Mouse (Mus musculus): Measurements from ENCODE around the gene Hmg20b. TPM values are rescaled to one million over a fixed set of nuclear protein-coding genes. Genes with fewer than 3 reads are reported as not detected.

Gene Hmg20b
- total and polyA plus RNA-seq, 2 experiments from 2014 or later, result 80.7 to 92.3 TPM

- Histone ChIP-seq H3K9ac (replicated peaks; ENCODE audit: low read depth, low read length) (peak overlapping the region; percentile 17; the same call in 1 of the 2 replicates), H3K9me3 (replicated peaks; ENCODE audit: control insufficient read depth, low read length) (no peaks in the 10 kb centered on the region), H3K4me2 (ENCODE audit: low read depth, low read length) (peak overlapping the region; percentile 45), H3K27ac (ENCODE audit: low read depth) (peak overlapping the region; percentile 74), H3K4me3 (ENCODE audit: low read depth, low read length) (0 out of 2 replicates have a peak overlapping the region, but pooled peaks have one; percentile 4), H3K4me1 (ENCODE audit: control insufficient read depth, insufficient read depth) (peaks cover 50% of the 10 kb centered on the region), H3K36me3 (replicated peaks; ENCODE audit: control insufficient read depth, insufficient read depth, low read length) (peaks cover 22% of the 10 kb centered on the region), H3K27me3 (ENCODE audit: control insufficient read depth, insufficient read depth, low read length) (no peaks in the 10 kb centered on the region)
- whole genome bisulfite sequencing, result 10% methylated on average over 14 of the region's 14 CpGs
- TF ChIP-seq EP300 (IDR thresholded peaks at IDR 0.05; ENCODE audit: low read depth), result no peak; the same call in 1 of the 2 replicates
- DNase-seq (ENCODE audit: low spot score) (peak; percentile 60), ATAC-seq (ENCODE audit: insufficient read depth, low read depth) (peak; percentile 68)
These were observed 47.5 kb downstream of the Hmg20b start for GRCm38 (mm10) chr10:81302781-81303218.

- Histone ChIP-seq H3K4me3 (ENCODE audit: low read depth, low read length) (0 out of 2 replicates have a peak overlapping the region, but pooled peaks have one; percentile 4), H3K4me1 (ENCODE audit: control insufficient read depth, insufficient read depth) (peaks cover 55% of the 10 kb centered on the region), H3K36me3 (replicated peaks; ENCODE audit: control insufficient read depth, insufficient read depth, low read length) (peaks cover 17% of the 10 kb centered on the region), H3K27me3 (ENCODE audit: control insufficient read depth, insufficient read depth, low read length) (no peaks in the 10 kb centered on the region), H3K4me2 (ENCODE audit: low read depth, low read length) (peak overlapping the region; percentile 45), H3K9me3 (replicated peaks; ENCODE audit: control insufficient read depth, low read length) (no peaks in the 10 kb centered on the region), H3K9ac (replicated peaks; ENCODE audit: low read depth, low read length) (peak overlapping the region; percentile 17; the same call in 1 of the 2 replicates), H3K27ac (ENCODE audit: low read depth) (peak overlapping the region; percentile 74)
- ATAC-seq (ENCODE audit: insufficient read depth, low read depth) (no peak), DNase-seq (ENCODE audit: low spot score) (no peak)
- TF ChIP-seq CTCF (IDR thresholded peaks at IDR 0.05; ENCODE audit: low read depth) (no peak), EP300 (IDR thresholded peaks at IDR 0.05; ENCODE audit: low read depth) (no peak)
- WGBS, result 57% methylated on average over 4 of the region's 4 CpGs
These were observed 48.0 kb downstream of the Hmg20b start for GRCm38 (mm10) chr10:81302288-81302687.

GRCm38 (mm10) chr10:81301321-81301720 is 49.0 kb downstream of the Hmg20b start:
- Histone ChIP-seq H3K4me2 (ENCODE audit: low read depth, low read length) (no peak overlapping the region), H3K27ac (ENCODE audit: low read depth) (no peak overlapping the region), H3K27me3 (ENCODE audit: control insufficient read depth, insufficient read depth, low read length) (no peaks in the 10 kb centered on the region), H3K9me3 (replicated peaks; ENCODE audit: control insufficient read depth, low read length) (no peaks in the 10 kb centered on the region), H3K4me3 (ENCODE audit: low read depth, low read length) (no peak overlapping the region), H3K4me1 (ENCODE audit: control insufficient read depth, insufficient read depth) (peaks cover 57% of the 10 kb centered on the region), H3K36me3 (replicated peaks; ENCODE audit: control insufficient read depth, insufficient read depth, low read length) (peaks cover 8% of the 10 kb centered on the region), H3K9ac (replicated peaks; ENCODE audit: low read depth, low read length) (no peak overlapping the region)
- DNase-seq (ENCODE audit: low spot score) (no peak), ATAC-seq (ENCODE audit: insufficient read depth, low read depth) (no peak)
- 78% methylated on average over 9 of the region's 9 CpGs for WGBS
- TF ChIP-seq CTCF (IDR thresholded peaks at IDR 0.05; ENCODE audit: low read depth) (no peak), EP300 (IDR thresholded peaks at IDR 0.05; ENCODE audit: low read depth) (no peak)

- WGBS, result 75% methylated on average over 9 of the region's 9 CpGs
- no peak for DNase-seq (ENCODE audit: low spot score)
- H3K4me1 ChIP-seq (ENCODE audit: control insufficient read depth, insufficient read depth), result peaks cover 62% of the 10 kb centered on the region
These were observed 49.9 kb downstream of the Hmg20b start for GRCm38 (mm10) chr10:81300352-81300907.

GRCm38 (mm10) chr10:81299585-81300351 is 50.5 kb downstream of the Hmg20b start:
- Histone ChIP-seq H3K4me2 (ENCODE audit: low read depth, low read length) (no peak overlapping the region), H3K9ac (replicated peaks; ENCODE audit: low read depth, low read length) (0 out of 2 replicates have a peak overlapping the region, but pooled peaks have one; percentile 8), H3K9me3 (replicated peaks; ENCODE audit: control insufficient read depth, low read length) (no peaks in the 10 kb centered on the region), H3K4me1 (ENCODE audit: control insufficient read depth, insufficient read depth) (peaks cover 63% of the 10 kb centered on the region), H3K4me3 (ENCODE audit: low read depth, low read length) (no peak overlapping the region), H3K27ac (ENCODE audit: low read depth) (0 out of 2 replicates have a peak overlapping the region, but pooled peaks have one; percentile 82), H3K36me3 (replicated peaks; ENCODE audit: control insufficient read depth, insufficient read depth, low read length) (no peaks in the 10 kb centered on the region), H3K27me3 (ENCODE audit: control insufficient read depth, insufficient read depth, low read length) (no peaks in the 10 kb centered on the region)
- 76% methylated on average over 14 of the region's 14 CpGs for WGBS
- DNase-seq (ENCODE audit: low spot score), result no peak
- ATAC-seq (ENCODE audit: insufficient read depth, low read depth), result no peak
- TF ChIP-seq EP300 (IDR thresholded peaks at IDR 0.05; ENCODE audit: low read depth) (no peak), CTCF (IDR thresholded peaks at IDR 0.05; ENCODE audit: low read depth) (no peak)

More at GRCm38 (mm10) chr10:81300352-81300907, 49.9 kb downstream of the Hmg20b start:
- H3K36me3 ChIP-seq (replicated peaks; ENCODE audit: control insufficient read depth, insufficient read depth, low read length), result no peaks in the 10 kb centered on the region
- no peak overlapping the region for H3K27ac ChIP-seq (ENCODE audit: low read depth)
- H3K4me2 ChIP-seq (ENCODE audit: low read depth, low read length), result no peak overlapping the region
- no peaks in the 10 kb centered on the region for H3K27me3 ChIP-seq (ENCODE audit: control insufficient read depth, insufficient read depth, low read length)
- no peak overlapping the region for H3K4me3 ChIP-seq (ENCODE audit: low read depth, low read length)
- H3K9ac ChIP-seq (replicated peaks; ENCODE audit: low read depth, low read length), result no peak overlapping the region
- TF ChIP-seq EP300 (IDR thresholded peaks at IDR 0.05; ENCODE audit: low read depth) (no peak), CTCF (IDR thresholded peaks at IDR 0.05; ENCODE audit: low read depth) (no peak)
- no peak for ATAC-seq (ENCODE audit: insufficient read depth, low read depth)
- no peaks in the 10 kb centered on the region for H3K9me3 ChIP-seq (replicated peaks; ENCODE audit: control insufficient read depth, low read length)

Measured in heart, postnatal 0 days (tissue).